Mouse (Mus musculus) urinary bladder, postnatal 14 days (tissue): Measurements from ENCODE around the gene Unc5b.

Source experiments
- DNase-seq: peaks from one replicate; pipeline ENCODE4 v3.0.0; 2021; ENCODE audit warnings: low spot score

The Unc5b gene

DNA sequence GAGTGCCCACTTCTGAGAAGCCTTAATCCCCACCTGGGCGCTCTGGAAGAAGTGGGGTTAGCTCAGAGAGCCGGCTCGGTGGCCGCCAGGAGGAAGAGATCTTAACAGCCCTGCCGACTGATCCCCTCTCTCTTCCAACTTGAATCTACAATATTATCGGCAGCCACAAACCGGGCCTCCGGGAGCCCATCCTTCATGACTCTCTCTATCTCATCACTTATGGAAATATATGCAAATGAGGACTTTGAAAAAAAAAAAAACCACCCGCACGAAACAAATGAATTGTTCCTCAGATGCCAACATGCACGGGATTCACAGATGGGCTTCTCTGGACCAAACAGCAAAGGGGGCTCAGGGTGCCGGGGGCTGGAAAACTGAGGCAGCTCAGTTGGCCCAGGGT lies 109.7 kb downstream of the Unc5b start:
- no peak for DNase-seq

DNA sequence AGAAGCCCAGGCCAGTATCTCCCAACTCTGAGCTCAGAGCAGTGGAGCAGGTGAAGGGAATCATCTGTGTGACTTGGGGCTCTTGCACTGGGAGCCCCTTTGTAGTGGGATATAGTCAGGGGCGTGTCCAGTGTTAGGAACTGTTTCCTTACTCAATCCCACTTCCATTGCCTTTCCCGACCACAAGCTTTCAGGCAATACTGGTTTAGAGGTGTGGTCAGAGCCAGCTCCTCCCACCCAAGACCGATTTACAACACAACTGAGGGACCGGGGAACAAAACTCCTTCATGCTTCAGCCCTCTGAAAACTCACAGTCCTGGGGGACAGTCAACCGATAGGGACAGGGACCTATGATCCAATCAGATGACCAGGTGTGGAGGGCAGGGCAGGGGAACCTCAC lies 110.9 kb downstream of the Unc5b start:
- no peak for DNase-seq

DNA sequence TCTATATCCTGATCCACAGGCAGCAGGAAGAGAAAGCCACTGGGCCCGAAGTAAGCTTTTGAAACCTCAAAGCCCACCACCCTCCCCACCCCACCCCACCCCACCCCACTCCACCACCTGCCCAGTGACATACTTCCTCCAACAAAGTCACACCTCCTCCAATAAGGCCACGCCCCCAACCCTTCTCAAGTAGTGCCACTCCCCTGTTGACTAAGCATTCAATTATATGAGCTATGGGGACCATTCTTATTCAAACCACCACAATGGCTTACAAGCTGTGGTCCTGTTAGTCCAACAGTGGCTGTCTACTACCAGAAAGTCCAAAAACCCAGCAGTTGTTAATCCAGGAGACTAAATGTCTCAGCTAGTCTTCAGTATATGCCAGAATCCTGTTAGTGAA lies 112.9 kb downstream of the Unc5b start:
- DNase-seq: no peak

DNA sequence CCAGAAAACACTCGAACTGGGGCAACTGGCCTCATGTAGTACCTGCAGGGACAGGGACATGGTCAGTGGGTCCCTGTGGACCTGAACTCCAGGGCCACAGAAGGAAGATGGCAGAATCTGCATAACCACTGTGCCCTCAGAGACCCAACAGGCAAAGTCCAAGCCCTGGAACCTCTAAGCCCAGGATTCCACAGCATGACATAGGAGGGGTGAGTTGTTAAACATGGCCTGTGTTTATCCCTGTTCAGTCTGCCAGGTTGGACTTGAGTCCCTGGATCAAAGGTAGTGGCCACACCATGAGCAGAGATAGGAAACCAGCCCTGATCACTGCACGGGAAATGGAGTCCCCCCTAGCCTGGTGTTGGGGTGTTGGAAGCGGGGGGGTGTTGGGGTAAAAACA lies 114.9 kb downstream of the Unc5b start:
- DNase-seq: no peak
